Mouse (Mus musculus) layer of hippocampus, adult 11-12 months (tissue): Measurements from ENCODE around the gene Dnajc4.
A peak's percentile ranks its signal among the peaks of the same experiment; 100 is the strongest.

Experiments
- DNase-seq: peaks from one replicate; pipeline ENCODE4 v3.0.0; 2022; ENCODE audit warnings: low spot score

Dnajc4 gene

GRCm38 (mm10) chr19:6975537-6976521, 16.5 kb downstream of the Dnajc4 start, which contains the start of gene Plcb3:
TSS of gene Plcb3 (minus strand) at chr19:6976470.
- DNase-seq, result peak; percentile 71

- peak; percentile 75 for DNase-seq
Observed at GRCm38 (mm10) chr19:6974211-6975205, 17.9 kb downstream of the Dnajc4 start, which contains the start of gene Ppp1r14b. TSS of gene Ppp1r14b (plus strand) at chr19:6974968.

- DNase-seq, result no peak
Observed at GRCm38 (mm10) chr19:6973581-6974190, 18.7 kb downstream of the Dnajc4 start.

- no peak for DNase-seq
Observed at GRCm38 (mm10) chr19:6972247-6972917, 20.0 kb downstream of the Dnajc4 start.

- peak; percentile 5 for DNase-seq
Observed at GRCm38 (mm10) chr19:6971644-6972043, 20.7 kb downstream of the Dnajc4 start.

- DNase-seq, result no peak
Observed at GRCm38 (mm10) chr19:6970460-6971085, 21.8 kb downstream of the Dnajc4 start.

- no peak for DNase-seq
Observed at GRCm38 (mm10) chr19:6969665-6970381, 22.5 kb downstream of the Dnajc4 start.

- no peak for DNase-seq
Observed at GRCm38 (mm10) chr19:6969291-6969664, 23.1 kb downstream of the Dnajc4 start.

GRCm38 (mm10) chr19:6968491-6969271, 23.7 kb downstream of the Dnajc4 start:
- DNase-seq, result no peak

GRCm38 (mm10) chr19:6956461-6956860, 35.9 kb downstream of the Dnajc4 start:
- DNase-seq, result no peak

GRCm38 (mm10) chr19:6955424-6955823, 36.9 kb downstream of the Dnajc4 start:
- DNase-seq, result no peak

- no peak for DNase-seq
Observed at GRCm38 (mm10) chr19:6954046-6954445, 38.3 kb downstream of the Dnajc4 start.

- no peak for DNase-seq
Observed at GRCm38 (mm10) chr19:6952712-6953037, 39.7 kb downstream of the Dnajc4 start.

- peak; percentile 76 for DNase-seq
Observed at GRCm38 (mm10) chr19:6951994-6952711, 40.2 kb downstream of the Dnajc4 start.

- DNase-seq, result peak; percentile 95
Observed at GRCm38 (mm10) chr19:6951381-6951968, 40.9 kb downstream of the Dnajc4 start.

GRCm38 (mm10) chr19:6950613-6951153, 41.7 kb downstream of the Dnajc4 start:
- peak; percentile 57 for DNase-seq

- DNase-seq, result no peak
Observed at GRCm38 (mm10) chr19:6949951-6950350, 42.4 kb downstream of the Dnajc4 start.

GRCm38 (mm10) chr19:6949532-6949931, 42.8 kb downstream of the Dnajc4 start:
- DNase-seq, result no peak
